Mouse (Mus musculus) heart, embryonic 12.5 days (tissue): ENCODE measurements around the gene Pmis2. TPM values are rescaled to one million over a fixed set of nuclear protein-coding genes. Genes with fewer than 3 reads are reported as not detected.
A peak's percentile ranks its signal among the peaks of the same experiment; 100 is the strongest.

Source experiments
- ATAC-seq: fragments of 200-750 bp; cut with Nextera tagmentation; 2 replicates; pipeline ENCODE4 v1.8.0; 2017; ENCODE audit warnings: moderate TSS enrichment, moderate library complexity; ENCODE audit not compliant: insufficient number of reproducible peaks, low FRiP score
- H3K27ac ChIP-seq: fragments of 300-500 bp; sonication (generic); 2 replicates; pipeline ENCODE4 v1.5.1; 2016; ENCODE audit warnings: mild to moderate bottlenecking, moderate library complexity; ENCODE audit not compliant: poor library complexity, severe bottlenecking
- H3K27me3 ChIP-seq: fragments of 300-500 bp; sonication (generic); replicated peaks from 2 replicates; pipeline ENCODE4 v1.6.1; 2016; ENCODE audit warnings: mild to moderate bottlenecking, moderate library complexity
- H3K36me3 ChIP-seq: fragments of 300-500 bp; sonication (generic); 2 replicates; pipeline ENCODE4 v1.6.1; 2016; ENCODE audit warnings: mild to moderate bottlenecking, moderate library complexity
- H3K4me1 ChIP-seq: fragments of 300-500 bp; sonication (generic); replicated peaks from 2 replicates; pipeline ENCODE4 v1.6.1; 2016; ENCODE audit warnings: mild to moderate bottlenecking
- H3K4me2 ChIP-seq: fragments of 300-500 bp; sonication (generic); 2 replicates; pipeline ENCODE4 v1.6.1; 2016; ENCODE audit warnings: mild to moderate bottlenecking, moderate library complexity
- H3K4me3 ChIP-seq: fragments of 300-500 bp; sonication (generic); 2 replicates; pipeline ENCODE4 v1.5.1; 2016; ENCODE audit warnings: mild to moderate bottlenecking
- H3K9ac ChIP-seq: fragments of 300-500 bp; sonication (generic); 2 replicates; pipeline ENCODE4 v1.6.1; 2016; ENCODE audit warnings: mild to moderate bottlenecking, moderate library complexity
- H3K9me3 ChIP-seq: fragments of 300-500 bp; sonication (generic); replicated peaks from 2 replicates; pipeline ENCODE4 v1.6.1; 2016; ENCODE audit warnings: mild to moderate bottlenecking, moderate library complexity
- WGBS: fragments of 180-500 bp; shearing (Covaris S2); methylation state at CpG from one replicate; pipeline ENCODE4 v1.1.7; 2016; 5-methylcytosine and 5-hydroxymethylcytosine counted together
- polyA plus RNA-seq: library from polyadenylated mRNA; unstranded; fragments of >200 nt; fragmentation: Nextera tagmentation; extraction: Ambion mirVana; gene quantifications from 2 replicates; pipeline ENCODE4 v1.2.1, GENCODE M21; 2016

Pmis2 gene
- polyA plus RNA-seq, result not detected in 2 replicates

- Histone ChIP-seq H3K9me3 (no peaks in the 10 kb centered on the region), H3K36me3 (no peaks in the 10 kb centered on the region), H3K4me1 (no peaks in the 10 kb centered on the region), H3K27ac (no peak within 1 kb of the TSS), H3K4me2 (no peak within 1 kb of the TSS), H3K27me3 (no peaks in the 10 kb centered on the region; the same call in 1 of the 2 replicates), H3K9ac (no peak within 1 kb of the TSS), H3K4me3 (no peak within 1 kb of the TSS)
- no peak for ATAC-seq
- WGBS, result 53% methylated on average over 9 of the region's 9 CpGs
Observed at GRCm38 (mm10) chr7:30671480-30671879, at the start of gene Pmis2. Pmis2 (minus strand) TSS chr7:30671605.

GRCm38 (mm10) chr7:30719669-30720068, 48.3 kb upstream of the Pmis2 start:
- Histone ChIP-seq H3K9me3 (no peaks in the 10 kb centered on the region), H3K9ac (no peak overlapping the region), H3K36me3 (no peaks in the 10 kb centered on the region), H3K4me2 (no peak overlapping the region), H3K4me3 (no peak overlapping the region), H3K4me1 (peaks cover 13% of the 10 kb centered on the region), H3K27me3 (peaks cover 78% of the 10 kb centered on the region), H3K27ac (no peak overlapping the region)
- 87% methylated on average over 5 of the region's 5 CpGs for WGBS
- no peak for ATAC-seq

- peaks cover 81% of the 10 kb centered on the region for H3K27me3 ChIP-seq
- peak overlapping the region; percentile 41 for H3K4me3 ChIP-seq
- WGBS, result 12% methylated on average over 14 of the region's 14 CpGs
- no peak overlapping the region for H3K27ac ChIP-seq
- H3K36me3 ChIP-seq, result no peaks in the 10 kb centered on the region
- 0 out of 2 replicates have a peak overlapping the region, but pooled peaks have one; percentile 21 for H3K9ac ChIP-seq
- peaks cover 13% of the 10 kb centered on the region for H3K4me1 ChIP-seq
- peak overlapping the region; percentile 72 for H3K4me2 ChIP-seq
- H3K9me3 ChIP-seq, result no peaks in the 10 kb centered on the region
- ATAC-seq, result no peak
Observed at GRCm38 (mm10) chr7:30717716-30718046, 46.3 kb upstream of the Pmis2 start.

- H3K4me1 ChIP-seq, result peaks cover 13% of the 10 kb centered on the region
- H3K27ac ChIP-seq, result no peak overlapping the region
- no peaks in the 10 kb centered on the region for H3K9me3 ChIP-seq
- H3K4me3 ChIP-seq, result peak overlapping the region; percentile 41
- H3K9ac ChIP-seq, result 0 out of 2 replicates have a peak overlapping the region, but pooled peaks have one; percentile 21
- peak; percentile 87 for ATAC-seq
- no peaks in the 10 kb centered on the region for H3K36me3 ChIP-seq
- peaks cover 78% of the 10 kb centered on the region for H3K27me3 ChIP-seq
- 4% methylated on average over 43 of the region's 43 CpGs for WGBS
- peak overlapping the region; percentile 72 for H3K4me2 ChIP-seq
Observed at GRCm38 (mm10) chr7:30717006-30717715, 45.8 kb upstream of the Pmis2 start.

- H3K36me3 ChIP-seq, result no peaks in the 10 kb centered on the region
- peaks cover 44% of the 10 kb centered on the region for H3K27me3 ChIP-seq
- no peak within 1 kb of the TSS for H3K4me3 ChIP-seq
- H3K4me2 ChIP-seq, result no peak within 1 kb of the TSS
- H3K4me1 ChIP-seq, result peaks cover 11% of the 10 kb centered on the region
- ATAC-seq, result no peak
- H3K9ac ChIP-seq, result no peak within 1 kb of the TSS
- no peaks in the 10 kb centered on the region for H3K9me3 ChIP-seq
- WGBS, result 74% methylated on average over 3 of the region's 3 CpGs
- H3K27ac ChIP-seq, result no peak within 1 kb of the TSS
Observed at GRCm38 (mm10) chr7:30711942-30712341, 40.5 kb upstream of the Pmis2 start, which contains the start of gene Atp4a. Atp4a (plus strand) TSS chr7:30712209.

GRCm38 (mm10) chr7:30707441-30707840, 36.0 kb upstream of the Pmis2 start:
- H3K36me3 ChIP-seq, result no peaks in the 10 kb centered on the region
- no peak overlapping the region for H3K4me2 ChIP-seq
- 78% methylated on average over 1 of the region's 1 CpGs for WGBS
- no peak for ATAC-seq
- no peak overlapping the region for H3K9ac ChIP-seq
- H3K27ac ChIP-seq, result peak overlapping the region; percentile 92; the same call in 1 of the 2 replicates
- H3K4me1 ChIP-seq, result peaks cover 17% of the 10 kb centered on the region
- no peaks in the 10 kb centered on the region for H3K9me3 ChIP-seq
- no peak overlapping the region for H3K4me3 ChIP-seq
- H3K27me3 ChIP-seq, result peaks cover 13% of the 10 kb centered on the region; the same call in 1 of the 2 replicates

- ATAC-seq, result peak; percentile 79
- H3K4me3 ChIP-seq, result no peak overlapping the region
- H3K4me1 ChIP-seq, result peaks cover 17% of the 10 kb centered on the region
- no peaks in the 10 kb centered on the region for H3K9me3 ChIP-seq
- H3K27ac ChIP-seq, result peak overlapping the region; percentile 92
- no peak overlapping the region for H3K9ac ChIP-seq
- H3K4me2 ChIP-seq, result peak overlapping the region; percentile 25
- H3K27me3 ChIP-seq, result peaks cover 7% of the 10 kb centered on the region; the same call in 1 of the 2 replicates
- 18% methylated on average over 8 of the region's 8 CpGs for WGBS
- no peaks in the 10 kb centered on the region for H3K36me3 ChIP-seq
Observed at GRCm38 (mm10) chr7:30706214-30706882, 34.9 kb upstream of the Pmis2 start.

GRCm38 (mm10) chr7:30698589-30698988, 27.2 kb upstream of the Pmis2 start, which contains the start of gene 2200002J24Rik:
2200002J24Rik (plus strand) TSS chr7:30698926.
- Histone ChIP-seq H3K27me3 (no peaks in the 10 kb centered on the region), H3K36me3 (no peaks in the 10 kb centered on the region), H3K4me2 (no peak within 1 kb of the TSS), H3K27ac (no peak within 1 kb of the TSS), H3K9ac (no peak within 1 kb of the TSS), H3K9me3 (no peaks in the 10 kb centered on the region), H3K4me1 (peaks cover 6% of the 10 kb centered on the region), H3K4me3 (no peak within 1 kb of the TSS)
- WGBS, result 34% methylated on average over 9 of the region's 9 CpGs
- ATAC-seq, result no peak; the same call in 1 of the 2 replicates

- H3K4me1 ChIP-seq, result peaks cover 6% of the 10 kb centered on the region
- no peak overlapping the region for H3K4me3 ChIP-seq
- no peaks in the 10 kb centered on the region for H3K27me3 ChIP-seq
- no peaks in the 10 kb centered on the region for H3K9me3 ChIP-seq
- ATAC-seq, result no peak
- H3K9ac ChIP-seq, result no peak overlapping the region
- H3K27ac ChIP-seq, result no peak overlapping the region
- whole genome bisulfite sequencing, result 59% methylated on average over 5 of the region's 5 CpGs
- no peaks in the 10 kb centered on the region for H3K36me3 ChIP-seq
- no peak overlapping the region for H3K4me2 ChIP-seq
Observed at GRCm38 (mm10) chr7:30698101-30698500, 26.7 kb upstream of the Pmis2 start.

GRCm38 (mm10) chr7:30688325-30688724, 16.9 kb upstream of the Pmis2 start:
- no peak for ATAC-seq
- no peak overlapping the region for H3K27ac ChIP-seq
- H3K27me3 ChIP-seq, result peaks cover 19% of the 10 kb centered on the region
- H3K4me2 ChIP-seq, result no peak overlapping the region
- H3K9me3 ChIP-seq, result no peaks in the 10 kb centered on the region
- WGBS, result 74% methylated on average over 6 of the region's 6 CpGs
- no peak overlapping the region for H3K4me3 ChIP-seq
- no peaks in the 10 kb centered on the region for H3K4me1 ChIP-seq
- H3K36me3 ChIP-seq, result no peaks in the 10 kb centered on the region
- no peak overlapping the region for H3K9ac ChIP-seq

- no peak overlapping the region for H3K9ac ChIP-seq
- H3K4me3 ChIP-seq, result no peak overlapping the region
- ATAC-seq, result no peak
- H3K27ac ChIP-seq, result no peak overlapping the region
- H3K36me3 ChIP-seq, result no peaks in the 10 kb centered on the region
- 64% methylated on average over 2 of the region's 2 CpGs for WGBS
- 0 out of 2 replicates have a peak, but pooled peaks cover 3% of the 10 kb centered on the region for H3K9me3 ChIP-seq
- no peaks in the 10 kb centered on the region; the same call in 1 of the 2 replicates for H3K4me1 ChIP-seq
- peaks cover 18% of the 10 kb centered on the region for H3K27me3 ChIP-seq
- no peak overlapping the region for H3K4me2 ChIP-seq
Observed at GRCm38 (mm10) chr7:30683425-30683824, 12.0 kb upstream of the Pmis2 start.
